Mouse (Mus musculus): ENCODE measurements around the gene Ddx5.
A peak's percentile ranks its signal among the peaks of the same experiment; 100 is the strongest.
"Not testable (repeated sequence)": the region's sequence is repeated elsewhere in the genome, so short reads cannot be mapped to it uniquely, and the experiment has no call there.

Ddx5 gene

GRCm38 (mm10) chr11:106788775-106789459 lies at the start of gene Ddx5, which contains the start of gene Cep95:
TSS of gene Ddx5 (minus strand) at chr11:106789185.
TSS of gene Cep95 (plus strand) at chr11:106789252.
- peak; percentile 88 for DNase-seq (ENCODE audit: extremely low spot score, low read depth, low spot score)

GRCm38 (mm10) chr11:106828079-106828478 lies 39.1 kb upstream of the Ddx5 start:
- no peak for DNase-seq (ENCODE audit: extremely low spot score, low read depth, low spot score)

- no peak for DNase-seq (ENCODE audit: extremely low spot score, low read depth, low spot score)
Observed at GRCm38 (mm10) chr11:106824403-106824802, 35.4 kb upstream of the Ddx5 start.

GRCm38 (mm10) chr11:106823741-106824140 lies 34.8 kb upstream of the Ddx5 start:
- DNase-seq (ENCODE audit: extremely low spot score, low read depth, low spot score), result no peak

- no peak for DNase-seq (ENCODE audit: extremely low spot score, low read depth, low spot score)
Observed at GRCm38 (mm10) chr11:106822911-106823310, 33.9 kb upstream of the Ddx5 start.

DNA sequence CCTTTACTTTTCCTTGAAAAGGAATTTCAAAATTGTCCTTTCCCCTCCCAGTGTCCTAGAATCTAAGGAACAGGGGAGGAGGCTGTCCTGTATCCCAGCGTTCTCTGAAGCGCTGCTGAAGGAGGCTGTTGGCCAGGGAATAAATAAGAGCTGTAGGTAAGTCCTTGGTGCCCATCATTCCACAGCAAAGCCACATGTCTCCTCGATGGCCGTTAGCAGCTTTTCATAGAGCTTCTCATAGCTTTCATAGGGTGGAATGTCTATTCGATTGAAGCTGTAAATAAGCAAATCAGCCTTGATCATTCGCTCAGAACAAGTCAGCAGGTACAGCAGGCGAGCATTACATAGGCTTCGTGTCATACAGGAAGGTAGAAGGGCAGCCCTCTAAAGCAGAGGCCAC lies 33.5 kb upstream of the Ddx5 start:
- DNase-seq (ENCODE audit: extremely low spot score, low read depth, low spot score), result no peak

- no peak for DNase-seq (ENCODE audit: extremely low spot score, low read depth, low spot score)
Observed at GRCm38 (mm10) chr11:106821397-106821796, 32.4 kb upstream of the Ddx5 start.

- no peak for DNase-seq (ENCODE audit: extremely low spot score, low read depth, low spot score)
Observed at GRCm38 (mm10) chr11:106820972-106821371, 32.0 kb upstream of the Ddx5 start.

DNA sequence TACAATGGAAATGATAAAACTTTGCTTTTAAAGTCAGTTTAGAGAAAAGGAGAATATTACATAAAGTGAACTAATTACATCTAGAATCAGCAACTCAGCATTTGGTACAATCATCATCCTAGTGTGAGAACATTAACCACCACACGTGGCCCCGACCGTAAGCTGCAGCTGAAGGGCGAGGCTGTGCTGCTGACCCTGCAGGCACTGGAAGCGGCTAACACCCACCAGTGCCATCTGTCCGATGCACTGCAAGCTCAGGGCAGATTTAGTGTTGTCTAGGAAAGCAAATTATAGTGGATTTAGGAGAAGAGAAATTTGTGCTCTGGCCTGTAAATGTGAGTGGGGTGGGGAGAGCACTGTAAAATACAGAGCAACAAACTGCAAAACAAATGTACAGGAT lies 31.3 kb upstream of the Ddx5 start:
- no peak for DNase-seq (ENCODE audit: extremely low spot score, low read depth, low spot score)

DNA sequence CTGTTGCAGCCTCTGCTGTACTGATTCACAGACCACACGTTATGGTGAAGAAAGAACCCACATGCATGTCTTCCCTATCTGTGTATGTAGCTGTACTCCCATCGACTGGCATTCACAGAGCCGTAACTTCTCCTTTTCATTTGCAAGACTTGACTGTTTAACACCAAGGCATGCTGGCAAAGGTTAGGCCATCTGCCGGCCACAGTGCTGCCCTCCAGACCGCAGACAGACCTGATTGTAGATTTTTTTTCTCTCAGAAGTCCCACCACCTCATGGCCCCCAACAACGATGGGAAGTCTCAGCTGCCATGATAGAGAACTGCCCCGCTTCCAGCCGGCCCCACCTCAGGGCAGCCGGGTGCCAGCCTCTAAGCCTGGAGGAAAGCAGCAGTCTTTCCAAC lies 30.6 kb upstream of the Ddx5 start:
- no peak for DNase-seq (ENCODE audit: extremely low spot score, low read depth, low spot score)

DNA sequence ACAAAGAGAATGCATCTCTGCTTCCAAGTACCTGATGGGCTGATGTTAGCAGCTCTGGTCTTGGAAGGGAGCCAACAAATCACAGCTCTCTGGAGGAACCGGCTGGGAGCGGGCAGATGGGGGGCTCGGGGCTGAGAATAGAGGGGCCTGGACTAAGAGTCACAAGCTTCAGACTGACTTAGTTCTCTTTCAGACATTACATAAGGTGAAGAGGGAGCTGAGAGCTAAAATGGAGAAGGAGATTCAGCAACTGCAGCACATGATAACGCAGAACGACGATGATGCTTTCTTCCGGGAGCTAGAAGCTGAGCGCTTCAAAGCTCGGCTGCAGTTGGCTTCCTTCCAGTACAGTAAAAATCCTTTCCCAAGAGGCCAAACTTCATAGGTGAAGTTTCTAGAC lies 29.4 kb upstream of the Ddx5 start:
- no peak for DNase-seq (ENCODE audit: extremely low spot score, low read depth, low spot score)

DNA sequence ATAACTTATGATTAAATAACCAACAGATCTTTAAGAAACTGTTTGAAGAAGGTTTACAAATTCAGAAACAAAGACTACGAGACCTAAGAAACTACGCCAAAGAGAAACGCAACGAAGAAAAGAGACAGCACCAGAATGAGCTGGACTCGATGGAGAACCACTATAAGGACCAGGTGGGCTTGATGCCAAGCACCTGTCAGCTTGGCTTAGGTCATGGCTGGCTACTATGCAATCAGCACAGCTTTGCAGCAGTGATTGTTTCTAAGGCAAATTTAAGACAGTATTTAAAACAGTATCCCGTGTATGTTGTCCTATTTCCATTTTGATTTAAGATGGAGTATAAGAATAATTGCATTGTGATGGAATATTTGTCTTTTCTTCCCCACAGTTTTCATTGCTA lies 28.8 kb upstream of the Ddx5 start:
- DNase-seq (ENCODE audit: extremely low spot score, low read depth, low spot score), result no peak

DNA sequence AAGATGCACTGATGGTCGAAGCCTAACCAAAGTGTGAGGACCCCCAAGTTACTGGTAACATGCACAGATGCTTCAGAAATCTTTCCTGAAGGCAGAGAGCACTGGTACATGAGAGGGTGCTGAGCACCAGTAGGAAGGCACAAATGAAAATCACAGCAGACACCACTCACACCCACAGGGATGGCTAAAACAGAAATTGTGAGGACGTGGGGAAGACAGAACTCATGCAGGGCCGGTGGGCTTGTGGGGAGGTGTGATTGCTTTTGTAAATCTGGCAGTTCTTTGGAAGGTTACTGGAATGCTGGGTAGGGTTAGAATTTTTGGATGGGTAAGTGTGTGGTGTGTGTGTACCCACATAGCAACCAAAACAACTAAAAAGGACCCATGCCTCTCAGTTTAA lies 28.2 kb upstream of the Ddx5 start:
- DNase-seq (ENCODE audit: extremely low spot score, low read depth, low spot score), result no peak

GRCm38 (mm10) chr11:106816316-106816715 lies 27.3 kb upstream of the Ddx5 start:
- DNase-seq (ENCODE audit: extremely low spot score, low read depth, low spot score), result no peak

DNA sequence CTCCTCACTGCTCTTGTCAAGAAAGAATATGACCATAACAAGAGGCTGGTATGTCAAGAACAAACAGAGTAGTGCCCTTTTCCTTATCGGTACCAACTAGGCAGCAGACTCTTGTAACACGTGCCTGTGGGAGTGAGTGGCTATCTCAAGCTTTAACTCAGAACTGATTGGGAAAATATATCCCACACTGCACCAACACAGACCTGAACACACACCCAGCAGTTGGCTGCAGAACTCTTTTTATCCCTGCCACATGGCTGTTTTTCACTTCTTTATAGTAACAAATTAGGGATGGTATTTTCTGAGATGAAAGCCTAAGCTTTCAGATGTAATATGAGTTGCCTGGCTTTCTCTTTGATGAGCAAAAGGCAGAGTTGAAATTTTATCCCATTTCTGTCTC lies 26.8 kb upstream of the Ddx5 start:
- DNase-seq (ENCODE audit: extremely low spot score, low read depth, low spot score), result no peak

- no peak for DNase-seq (ENCODE audit: extremely low spot score, low read depth, low spot score)
Observed at GRCm38 (mm10) chr11:106815331-106815730, 26.3 kb upstream of the Ddx5 start.

- no peak for DNase-seq (ENCODE audit: extremely low spot score, low read depth, low spot score)
Observed at GRCm38 (mm10) chr11:106814601-106815320, 25.8 kb upstream of the Ddx5 start.

DNA sequence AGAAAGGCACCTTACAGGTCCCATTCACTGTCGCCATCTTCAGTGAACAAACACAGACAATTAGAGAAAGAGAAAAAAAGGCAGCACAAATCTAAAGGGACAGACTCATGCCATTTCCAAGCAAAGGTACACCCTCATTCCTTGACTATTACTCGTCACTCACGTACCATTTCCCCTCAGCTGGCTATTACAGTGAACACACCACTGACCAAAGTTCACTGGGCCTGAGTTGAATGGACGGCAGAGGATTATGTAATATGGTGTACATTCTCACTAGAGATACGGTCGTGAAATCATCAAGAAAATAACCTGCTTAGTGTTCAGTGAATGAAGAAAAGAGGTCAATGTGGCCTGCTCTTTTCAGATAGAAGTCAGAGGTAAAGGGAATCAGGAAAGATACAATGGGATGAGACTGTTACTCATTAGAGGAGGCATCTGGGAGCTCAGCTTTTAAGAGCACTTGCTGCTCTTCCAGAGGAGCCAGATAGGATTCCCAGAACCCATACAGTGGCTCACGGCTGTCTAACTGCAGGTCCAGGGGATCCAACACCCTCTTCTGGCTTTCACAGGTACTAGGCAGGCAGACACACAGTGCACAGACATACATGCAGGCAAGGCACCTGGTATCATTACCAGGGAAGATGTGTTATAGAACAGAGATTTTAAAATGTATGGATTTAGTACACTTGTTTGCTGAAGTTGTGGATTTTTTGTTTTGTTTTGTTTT lies 23.6 kb upstream of the Ddx5 start:
- no peak for DNase-seq (ENCODE audit: extremely low spot score, low read depth, low spot score)

GRCm38 (mm10) chr11:106807442-106807841 lies 18.5 kb upstream of the Ddx5 start:
- DNase-seq (ENCODE audit: extremely low spot score, low read depth, low spot score), result not testable (repeated sequence)

DNA sequence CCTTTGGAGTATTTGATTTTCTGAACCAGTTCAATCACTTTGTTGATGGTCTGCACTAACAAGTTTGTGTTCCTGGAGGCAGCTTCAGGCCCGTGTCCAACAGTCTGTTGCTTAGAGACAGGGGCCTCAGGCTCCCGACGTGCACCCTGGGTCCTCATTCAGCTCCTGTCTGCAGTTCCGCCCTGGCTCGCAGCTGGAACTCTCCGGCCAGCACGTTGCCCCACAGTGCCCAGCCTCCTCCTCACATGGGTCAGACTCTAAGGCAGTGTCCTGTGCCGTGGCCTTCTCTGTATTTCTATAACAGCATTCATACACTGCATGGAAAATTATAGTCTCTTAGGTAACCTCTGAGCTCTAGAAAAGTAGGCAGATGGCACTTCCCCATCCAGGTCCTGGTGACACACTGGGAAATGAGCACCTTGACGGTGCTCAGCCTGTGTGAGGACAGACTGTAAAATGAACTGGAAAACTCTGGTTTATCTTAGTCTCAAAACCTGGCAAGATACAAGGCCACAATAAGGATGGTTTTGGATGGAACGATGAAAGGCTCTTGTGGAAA lies 13.2 kb upstream of the Ddx5 start:
- no peak for DNase-seq (ENCODE audit: extremely low spot score, low read depth, low spot score)

GRCm38 (mm10) chr11:106795679-106796078 lies 6.7 kb upstream of the Ddx5 start:
- no peak for DNase-seq (ENCODE audit: extremely low spot score, low read depth, low spot score)

GRCm38 (mm10) chr11:106793846-106794245 lies 4.9 kb upstream of the Ddx5 start:
- DNase-seq (ENCODE audit: extremely low spot score, low read depth, low spot score), result no peak

All from hindlimb bud, embryonic 11.5 days (tissue).